Mouse (Mus musculus) cerebellum, adult 9-10 months (tissue): ENCODE measurements around the gene Tcf25.

Experiments used
- DNase-seq: peaks from one replicate; pipeline ENCODE4 v3.0.0; 2022

Tcf25 gene

GRCm38 (mm10) chr8:123352118-123352517 lies 21.4 kb upstream of the Tcf25 start:
- DNase-seq = no peak

- no peak for DNase-seq
These were observed 20.8 kb upstream of the Tcf25 start for GRCm38 (mm10) chr8:123352786-123353185.

- no peak for DNase-seq
These were observed 20.3 kb upstream of the Tcf25 start for GRCm38 (mm10) chr8:123353216-123353615.

- DNase-seq = peak; percentile 85
These were observed 12.3 kb upstream of the Tcf25 start for GRCm38 (mm10) chr8:123361082-123361739.

GRCm38 (mm10) chr8:123374239-123374578 lies 656 bp downstream of the Tcf25 start:
- DNase-seq = peak; percentile 93

GRCm38 (mm10) chr8:123375701-123376100 lies 2.1 kb downstream of the Tcf25 start:
- DNase-seq = no peak

- no peak for DNase-seq
These were observed 2.6 kb downstream of the Tcf25 start for GRCm38 (mm10) chr8:123376106-123376505.

GRCm38 (mm10) chr8:123381711-123382110 lies 8.2 kb downstream of the Tcf25 start:
- DNase-seq = no peak

- DNase-seq = no peak
These were observed 9.0 kb downstream of the Tcf25 start for GRCm38 (mm10) chr8:123382516-123382915.

- DNase-seq = no peak
These were observed 11.5 kb downstream of the Tcf25 start for GRCm38 (mm10) chr8:123384883-123385540.

GRCm38 (mm10) chr8:123387041-123387440 lies 13.5 kb downstream of the Tcf25 start:
- DNase-seq = no peak

- DNase-seq = no peak
These were observed 14.2 kb downstream of the Tcf25 start for GRCm38 (mm10) chr8:123387801-123388200.

GRCm38 (mm10) chr8:123389026-123389425 lies 15.5 kb downstream of the Tcf25 start:
- DNase-seq = peak; percentile 76

GRCm38 (mm10) chr8:123398308-123398707 lies 24.8 kb downstream of the Tcf25 start:
- DNase-seq = no peak

GRCm38 (mm10) chr8:123401936-123402335 lies 28.4 kb downstream of the Tcf25 start:
- DNase-seq = no peak

- no peak for DNase-seq
These were observed 29.3 kb downstream of the Tcf25 start for GRCm38 (mm10) chr8:123402730-123403326.

- no peak for DNase-seq
These were observed 31.0 kb downstream of the Tcf25 start for GRCm38 (mm10) chr8:123404521-123404920.

GRCm38 (mm10) chr8:123406786-123407185 lies 33.2 kb downstream of the Tcf25 start, which contains the start of gene Mc1r:
TSS of gene Mc1r (plus strand) at chr8:123407107.
- DNase-seq = peak; percentile 79

GRCm38 (mm10) chr8:123407612-123408011 lies 34.1 kb downstream of the Tcf25 start:
- DNase-seq = no peak

GRCm38 (mm10) chr8:123408586-123409544 lies 35.3 kb downstream of the Tcf25 start:
- DNase-seq = no peak

GRCm38 (mm10) chr8:123410049-123410587 lies 36.6 kb downstream of the Tcf25 start:
- peak; percentile 69 for DNase-seq

GRCm38 (mm10) chr8:123410788-123411187 lies 37.2 kb downstream of the Tcf25 start:
- peak; percentile 67 for DNase-seq

- peak; percentile 94 for DNase-seq
These were observed 37.7 kb downstream of the Tcf25 start, which contains the start of gene Tubb3 for GRCm38 (mm10) chr8:123411246-123411645. TSS of gene Tubb3 (plus strand) at chr8:123411424.
